Mouse (Mus musculus): ENCODE measurements around the gene Epop.
"Not testable (repeated sequence)": the region's sequence is repeated elsewhere in the genome, so short reads cannot be mapped to it uniquely, and the experiment has no call there.

The Epop gene

GRCm38 (mm10) chr11:97660734-97661647 is 31.5 kb upstream of the Epop start:
- no peak for DNase-seq (ENCODE audit: extremely low spot score, low read depth, low spot score)

DNA sequence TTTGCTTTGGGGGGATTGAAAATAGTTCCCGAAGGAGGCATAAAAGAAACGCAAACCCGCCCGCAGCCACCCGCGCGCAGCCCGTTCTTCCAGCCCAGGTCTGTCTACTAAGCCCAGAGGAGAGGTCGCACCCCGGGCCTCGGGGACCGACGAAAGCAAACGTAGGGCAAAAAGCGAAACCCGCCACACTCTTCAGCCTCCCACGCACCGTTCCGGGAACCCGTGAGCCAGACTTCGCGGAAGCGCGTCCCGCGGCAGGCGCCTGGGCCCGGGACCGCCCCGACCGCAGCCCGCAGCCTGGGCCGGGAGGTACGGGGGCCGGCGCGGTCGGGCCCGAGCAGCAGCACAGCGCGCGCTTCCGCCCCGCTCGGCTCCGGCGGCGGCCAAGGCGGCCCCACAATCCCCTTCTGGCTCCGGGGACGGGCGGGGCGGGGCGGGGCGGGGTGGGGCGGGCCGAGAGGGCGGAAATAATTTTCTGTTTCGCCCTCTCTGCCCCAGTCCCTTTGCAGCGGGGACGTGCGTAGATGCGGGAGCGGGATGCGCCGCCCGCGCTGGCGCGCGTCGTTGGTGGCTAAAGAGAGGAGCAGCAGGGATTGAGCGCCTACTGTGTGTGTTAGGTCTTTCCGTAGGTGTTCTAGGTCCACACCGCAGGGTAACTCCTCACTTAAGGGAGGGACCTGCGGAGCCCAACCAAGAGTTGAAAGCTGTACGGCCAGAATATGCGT is 30.6 kb upstream of the Epop start:
- DNase-seq (ENCODE audit: extremely low spot score, low read depth, low spot score): no peak

- DNase-seq (ENCODE audit: extremely low spot score, low read depth, low spot score): no peak
Observed at GRCm38 (mm10) chr11:97659267-97659989, 29.9 kb upstream of the Epop start.

DNA sequence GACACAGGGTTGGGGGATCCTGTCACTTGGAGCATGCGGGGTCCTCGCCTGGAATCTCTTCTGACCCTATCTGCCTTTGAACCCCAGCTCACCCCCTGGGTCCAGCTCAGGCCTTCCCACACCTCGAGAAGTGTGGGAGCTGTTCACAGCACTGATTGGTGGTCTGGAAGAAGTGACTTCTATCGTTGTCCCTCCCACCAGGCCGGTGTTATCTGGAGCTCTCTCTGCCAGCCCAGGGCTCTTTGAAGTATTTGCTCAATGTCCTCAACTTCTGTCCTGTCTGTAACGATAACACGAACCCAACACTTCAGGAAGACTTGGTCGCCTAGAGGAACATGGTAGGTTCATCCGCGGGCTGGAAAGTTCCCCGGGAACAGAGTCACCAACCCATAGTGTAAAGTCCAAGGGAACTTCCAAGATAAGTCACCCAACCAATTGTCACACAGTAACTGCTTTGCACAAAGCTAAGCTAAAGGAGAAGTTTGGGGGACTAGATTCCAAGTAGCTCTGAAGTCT is 29.3 kb upstream of the Epop start:
- no peak for DNase-seq (ENCODE audit: extremely low spot score, low read depth, low spot score)

GRCm38 (mm10) chr11:97657967-97658366 is 28.5 kb upstream of the Epop start:
- DNase-seq (ENCODE audit: extremely low spot score, low read depth, low spot score): not testable (repeated sequence)

- no peak for DNase-seq (ENCODE audit: extremely low spot score, low read depth, low spot score)
Observed at GRCm38 (mm10) chr11:97657184-97657945, 27.9 kb upstream of the Epop start.

DNA sequence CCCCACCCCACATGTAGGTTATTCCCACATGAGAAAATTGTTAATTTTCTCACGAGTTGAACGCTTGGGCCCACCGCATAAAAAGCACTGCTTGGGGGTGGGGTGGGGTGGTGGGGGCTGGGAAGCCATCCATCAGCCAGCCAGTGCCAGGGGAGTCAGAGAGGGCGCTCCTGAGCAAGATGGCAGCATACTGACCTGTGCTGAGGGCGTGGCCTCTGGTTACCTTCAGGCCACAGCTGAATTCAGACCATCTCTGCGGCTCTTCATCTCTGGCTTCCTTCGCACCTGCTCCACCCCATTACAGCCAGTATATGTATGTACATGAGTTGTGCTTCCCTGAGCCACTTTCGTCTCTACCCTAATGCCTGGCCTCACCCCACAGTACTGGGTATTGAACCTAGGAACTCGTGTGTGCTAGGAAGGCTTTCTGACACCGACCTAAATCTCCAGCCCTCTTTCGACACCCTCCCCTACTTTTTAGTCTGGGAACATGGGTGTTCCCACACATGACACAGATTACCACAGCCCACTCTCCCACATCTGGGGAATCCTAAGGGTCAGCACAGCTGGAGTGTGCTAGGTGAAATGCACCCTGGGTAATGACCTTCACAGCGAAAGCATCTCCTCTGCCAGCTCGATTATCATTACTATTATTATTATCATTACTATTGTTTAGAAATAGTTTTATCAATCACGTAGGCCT is 26.9 kb upstream of the Epop start:
- no peak for DNase-seq (ENCODE audit: extremely low spot score, low read depth, low spot score)

DNA sequence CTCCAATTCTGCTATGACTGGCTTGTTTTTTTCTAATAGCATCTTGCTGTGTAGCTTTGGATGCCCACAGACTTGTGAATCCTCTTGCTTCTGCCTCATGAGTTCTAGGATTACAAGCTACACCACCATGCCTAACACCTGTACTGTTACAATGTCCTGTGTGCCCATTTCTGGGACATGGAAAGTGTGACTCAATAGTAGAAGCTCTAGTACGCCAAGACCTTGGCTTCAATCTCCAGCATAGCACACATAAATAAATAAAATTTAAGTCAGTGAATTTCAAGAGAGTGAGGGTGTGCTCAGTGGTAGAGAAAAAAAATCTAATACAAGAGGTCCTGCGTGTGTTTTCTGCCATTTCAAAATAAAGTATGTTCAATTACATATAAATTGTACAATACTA is 24.7 kb upstream of the Epop start:
- DNase-seq (ENCODE audit: extremely low spot score, low read depth, low spot score): no peak

- not testable (repeated sequence) for DNase-seq (ENCODE audit: extremely low spot score, low read depth, low spot score)
Observed at GRCm38 (mm10) chr11:97653376-97653775, 23.9 kb upstream of the Epop start.

- DNase-seq (ENCODE audit: extremely low spot score, low read depth, low spot score): no peak
Observed at GRCm38 (mm10) chr11:97650341-97650740, 20.8 kb upstream of the Epop start.

GRCm38 (mm10) chr11:97648541-97648940 is 19.0 kb upstream of the Epop start:
- not testable (repeated sequence) for DNase-seq (ENCODE audit: extremely low spot score, low read depth, low spot score)

DNA sequence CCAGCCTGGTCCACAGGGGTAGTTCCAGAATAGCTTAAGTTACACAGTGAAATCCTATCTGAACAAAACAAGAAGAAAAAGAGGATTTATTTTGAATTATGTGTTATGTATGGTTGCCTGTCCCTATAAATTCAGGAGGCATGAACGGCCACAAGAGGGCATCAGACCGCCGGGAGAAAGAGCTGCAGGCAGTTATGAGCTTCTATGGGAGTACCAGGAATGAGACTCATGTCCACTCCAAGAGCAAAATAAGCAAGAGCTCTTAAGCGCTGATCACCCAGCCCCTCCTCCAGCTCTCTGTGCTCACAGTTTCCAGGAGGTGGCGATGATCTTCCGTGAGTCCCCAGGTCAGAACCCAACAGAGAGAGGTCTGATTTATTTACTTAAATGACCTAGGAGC is 15.3 kb upstream of the Epop start:
- DNase-seq (ENCODE audit: extremely low spot score, low read depth, low spot score): no peak

DNA sequence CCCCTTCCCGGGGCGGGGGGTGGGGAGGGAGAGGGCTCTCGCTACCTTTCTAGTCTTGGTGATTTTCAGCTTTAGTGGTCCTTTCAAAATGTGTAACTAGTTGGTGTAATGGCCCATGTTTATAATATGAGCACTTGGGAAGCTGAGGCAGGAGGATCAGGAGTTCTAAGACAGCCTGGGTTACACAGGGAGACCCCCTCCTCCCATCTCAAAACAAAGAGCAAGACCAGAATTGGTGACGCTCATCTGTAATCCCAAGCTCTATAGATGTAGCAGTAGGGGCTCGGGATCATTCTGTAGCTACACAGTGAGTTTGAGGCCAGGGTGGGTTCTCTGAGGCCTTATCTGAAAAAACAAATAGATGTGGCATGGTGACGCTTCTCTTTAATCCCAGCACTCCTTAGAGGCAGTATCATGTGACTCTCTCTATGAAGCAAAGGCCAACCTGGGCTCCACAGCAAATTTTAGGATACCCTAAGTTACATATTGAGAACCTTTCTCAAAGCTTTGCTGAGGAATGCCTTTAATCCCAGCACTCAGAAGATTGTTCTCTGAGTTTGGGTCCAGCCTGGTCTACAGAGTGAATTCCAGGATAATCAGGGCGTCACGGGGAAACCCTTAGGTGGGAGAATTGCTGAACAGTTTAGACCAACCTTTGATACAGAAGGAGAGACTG is 14.0 kb upstream of the Epop start:
- no peak for DNase-seq (ENCODE audit: extremely low spot score, low read depth, low spot score)

- no peak for DNase-seq (ENCODE audit: extremely low spot score, low read depth, low spot score)
Observed at GRCm38 (mm10) chr11:97642746-97643145, 13.2 kb upstream of the Epop start.

- DNase-seq (ENCODE audit: extremely low spot score, low read depth, low spot score): no peak
Observed at GRCm38 (mm10) chr11:97641668-97642067, 12.2 kb upstream of the Epop start.

DNA sequence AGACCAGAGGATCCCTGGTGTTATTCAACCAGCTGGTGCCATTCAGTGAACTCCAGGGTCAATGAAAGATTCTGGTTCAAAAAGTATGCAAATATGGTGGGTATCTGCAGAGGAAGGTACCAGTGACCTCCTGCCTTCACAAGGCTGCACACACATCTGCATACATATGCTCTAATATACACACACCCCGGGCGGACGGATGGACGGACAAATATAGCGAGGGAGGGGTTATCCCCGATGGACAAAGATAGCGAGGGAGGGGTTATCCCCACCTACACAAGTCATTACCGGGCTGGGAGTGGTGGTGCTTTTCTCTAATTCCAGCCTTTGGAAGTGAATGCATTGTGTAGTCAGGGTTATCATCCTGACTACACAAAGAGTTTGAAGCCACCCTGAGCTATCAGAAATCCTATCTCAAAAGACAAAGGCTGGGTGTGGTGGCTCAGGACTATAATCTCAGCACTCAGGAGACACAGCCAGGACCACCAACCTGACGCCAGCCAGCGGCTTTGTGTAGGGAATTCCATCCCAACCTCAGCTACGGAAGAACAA is 6.0 kb upstream of the Epop start:
- no peak for DNase-seq (ENCODE audit: extremely low spot score, low read depth, low spot score)

DNA sequence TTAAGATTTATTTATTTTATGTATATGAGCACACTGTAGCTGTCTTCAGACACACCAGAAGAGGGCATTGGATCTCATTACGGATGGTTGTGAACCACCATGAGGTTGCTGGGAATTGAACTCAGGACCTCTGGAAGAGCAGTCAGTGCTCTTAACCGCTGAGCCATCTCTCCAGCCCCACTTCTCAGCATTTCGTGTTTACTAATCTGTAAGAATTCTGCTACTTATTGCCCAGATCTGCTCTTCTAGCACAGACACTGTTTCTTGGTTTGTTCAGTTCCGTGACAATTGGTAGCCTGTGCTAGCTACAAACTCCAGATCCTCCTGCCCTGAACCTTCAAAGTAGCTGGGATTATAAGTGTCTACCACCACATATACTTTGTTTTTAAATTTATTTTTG is 2.9 kb upstream of the Epop start:
- DNase-seq (ENCODE audit: extremely low spot score, low read depth, low spot score): not testable (repeated sequence)

DNA sequence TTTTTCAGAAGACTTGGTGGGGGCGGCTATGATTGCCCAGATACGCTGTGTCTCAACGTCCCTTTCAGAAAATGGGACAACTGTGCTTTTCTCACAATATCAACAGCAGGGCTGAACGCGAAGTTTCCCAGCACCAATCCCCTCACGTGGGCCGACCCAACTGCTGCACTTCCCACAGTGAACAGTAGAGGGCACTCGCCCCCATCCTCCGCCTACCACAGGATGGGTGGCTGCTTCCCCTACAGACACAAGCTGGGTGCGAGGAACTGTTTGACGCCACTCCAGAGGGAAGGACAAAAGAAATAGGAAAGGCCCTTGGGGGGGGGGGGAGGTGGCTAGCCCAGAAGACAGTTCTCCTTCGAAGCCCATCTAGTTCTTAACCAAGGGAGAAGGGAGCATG is 2.4 kb upstream of the Epop start:
- DNase-seq (ENCODE audit: extremely low spot score, low read depth, low spot score): no peak

GRCm38 (mm10) chr11:97631500-97631899 is 2.0 kb upstream of the Epop start:
- no peak for DNase-seq (ENCODE audit: extremely low spot score, low read depth, low spot score)

All from hindlimb bud, embryonic 11.5 days (tissue).